Mouse (Mus musculus) midbrain, embryonic 14.5 days (tissue): ENCODE data around the gene Gstz1. TPM values are rescaled to one million over a fixed set of nuclear protein-coding genes. Genes with fewer than 3 reads are reported as not detected.

ENCODE experiments used
- ATAC-seq: fragments of 200-750 bp; cut with Nextera tagmentation; 2 replicates; pipeline ENCODE4 v1.8.0; 2017; ENCODE audit warnings: moderate number of reproducible peaks, moderate library complexity; ENCODE audit not compliant: low FRiP score, low TSS enrichment
- DNase-seq: peaks from one replicate; pipeline ENCODE4 v3.0.0-alpha.2; 2015
- H3K27ac ChIP-seq: fragments of 300-500 bp; sonication (generic); replicated peaks from 2 replicates; pipeline ENCODE4 v1.5.1; 2014; ENCODE audit warnings: mild to moderate bottlenecking, low read depth, low read length, moderate library complexity
- H3K27me3 ChIP-seq: fragments of 300-500 bp; sonication (generic); 2 replicates; pipeline ENCODE4 v1.6.1; 2014; ENCODE audit warnings: low read length, control low read depth, mixed read lengths; ENCODE audit not compliant: control insufficient read depth, insufficient read depth
- H3K36me3 ChIP-seq: fragments of 300-500 bp; sonication (generic); 2 replicates; pipeline ENCODE4 v1.6.1; 2014; ENCODE audit warnings: low read length, control low read depth; ENCODE audit not compliant: control insufficient read depth, insufficient read depth
- H3K4me1 ChIP-seq: fragments of 300-500 bp; sonication (generic); 2 replicates; pipeline ENCODE4 v1.6.1; 2014; ENCODE audit warnings: mild to moderate bottlenecking, antibody characterized with exemption, low read length, control low read depth; ENCODE audit not compliant: control insufficient read depth, insufficient read depth
- H3K4me2 ChIP-seq: fragments of 300-500 bp; sonication (generic); 2 replicates; pipeline ENCODE4 v1.6.1; 2014; ENCODE audit warnings: mild to moderate bottlenecking, low read length, moderate library complexity
- H3K4me3 ChIP-seq: fragments of 300-500 bp; sonication (generic); replicated peaks from 2 replicates; pipeline ENCODE4 v1.5.1; 2014; ENCODE audit warnings: low read depth, low read length
- H3K9ac ChIP-seq: fragments of 300-500 bp; sonication (generic); replicated peaks from 2 replicates; pipeline ENCODE4 v1.6.1; 2014; ENCODE audit warnings: mild to moderate bottlenecking, low read length, moderate library complexity
- H3K9me3 ChIP-seq: fragments of 300-500 bp; sonication (generic); 2 replicates; pipeline ENCODE4 v1.6.1; 2016; ENCODE audit warnings: low read length, control low read depth, mixed read lengths; ENCODE audit not compliant: control insufficient read depth
- WGBS: fragments of 180-500 bp; shearing (Covaris S2); extraction: QIAGEN DNeasy Blood & Tissue Kit; methylation state at CpG from one replicate; pipeline ENCODE4 v1.1.7; 2014; 5-methylcytosine and 5-hydroxymethylcytosine counted together
- polyA plus RNA-seq: library from polyadenylated mRNA; unstranded; fragments of >200 nt; fragmentation: Nextera tagmentation; extraction: Ambion mirVana; gene quantifications from 2 replicates; pipeline ENCODE4 v1.2.1, GENCODE M21; 2014

Gstz1 gene
- polyA plus RNA-seq, 1 experiment from 2014 or later = 29.9 TPM

DNA sequence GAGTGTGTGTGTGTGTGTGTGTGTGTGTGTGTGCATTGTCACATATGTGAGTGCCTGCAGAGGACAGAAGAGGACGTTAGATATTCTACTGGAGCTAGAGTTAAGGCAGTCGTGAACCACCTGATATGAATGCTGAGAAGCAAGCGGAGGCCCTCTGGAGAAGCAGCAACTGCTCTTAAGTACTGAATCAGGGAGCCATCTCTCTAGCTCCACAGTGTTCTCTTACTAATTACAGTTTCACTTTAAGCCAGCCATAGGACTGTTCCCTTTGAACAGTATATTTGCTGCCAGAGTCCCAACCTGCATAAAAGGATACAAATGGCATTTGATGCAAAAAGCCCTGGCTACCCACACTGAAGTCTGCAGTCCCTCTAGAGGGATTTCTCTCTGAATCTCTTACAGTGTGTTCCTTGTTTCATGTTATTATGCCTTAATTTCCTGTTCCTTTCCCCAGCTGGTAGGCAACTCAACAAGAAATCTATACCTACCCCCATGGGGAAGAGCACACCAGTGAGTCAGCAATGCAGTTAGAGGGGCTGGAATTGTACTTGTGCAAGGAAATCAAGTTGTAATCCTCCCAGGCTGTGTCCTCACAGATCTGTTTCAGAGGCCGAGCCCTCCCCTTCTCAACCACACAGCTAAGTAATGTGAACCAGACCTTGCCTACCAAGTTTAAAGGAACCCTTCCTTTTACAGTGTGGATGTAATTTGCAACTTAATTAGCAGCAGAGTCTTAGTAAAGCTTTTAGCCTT lies 28.4 kb downstream of the Gstz1 start:
- Histone ChIP-seq H3K9ac (no peak overlapping the region), H3K27ac (no peak overlapping the region), H3K36me3 (peaks cover 36% of the 10 kb centered on the region), H3K9me3 (no peaks in the 10 kb centered on the region), H3K27me3 (no peaks in the 10 kb centered on the region), H3K4me2 (no peak overlapping the region), H3K4me1 (no peaks in the 10 kb centered on the region), H3K4me3 (no peak overlapping the region)
- ATAC-seq (no peak), DNase-seq (no peak)
- WGBS = 83% methylated on average over 4 of the region's 4 CpGs

DNA sequence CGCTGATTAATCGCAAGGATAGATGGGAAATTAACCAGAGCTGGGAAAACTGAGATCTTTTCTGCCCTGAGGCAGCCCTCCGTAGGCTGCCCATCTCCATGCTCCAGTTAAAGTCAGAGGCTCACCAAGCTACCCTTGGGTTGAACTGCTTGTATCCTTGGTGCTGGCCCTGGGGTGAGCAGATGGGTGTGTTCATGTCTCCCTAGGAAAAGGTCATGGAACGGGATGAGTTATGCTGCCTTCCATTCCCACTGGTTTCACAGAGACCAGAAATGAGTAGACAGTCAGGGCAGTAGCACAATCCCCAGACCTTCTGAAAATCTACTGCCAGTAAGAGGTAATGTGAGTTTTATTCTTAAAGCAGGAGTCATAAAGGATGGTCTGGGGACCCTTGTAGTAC lies 30.7 kb downstream of the Gstz1 start:
- Histone ChIP-seq H3K27me3 (no peaks in the 10 kb centered on the region), H3K9ac (no peak overlapping the region), H3K4me1 (no peaks in the 10 kb centered on the region), H3K27ac (no peak overlapping the region), H3K4me2 (no peak overlapping the region), H3K36me3 (peaks cover 21% of the 10 kb centered on the region), H3K9me3 (no peaks in the 10 kb centered on the region), H3K4me3 (no peak overlapping the region)
- ATAC-seq = no peak
- no peak for DNase-seq
- over 99% methylated on average over 4 of the region's 4 CpGs for WGBS

DNA sequence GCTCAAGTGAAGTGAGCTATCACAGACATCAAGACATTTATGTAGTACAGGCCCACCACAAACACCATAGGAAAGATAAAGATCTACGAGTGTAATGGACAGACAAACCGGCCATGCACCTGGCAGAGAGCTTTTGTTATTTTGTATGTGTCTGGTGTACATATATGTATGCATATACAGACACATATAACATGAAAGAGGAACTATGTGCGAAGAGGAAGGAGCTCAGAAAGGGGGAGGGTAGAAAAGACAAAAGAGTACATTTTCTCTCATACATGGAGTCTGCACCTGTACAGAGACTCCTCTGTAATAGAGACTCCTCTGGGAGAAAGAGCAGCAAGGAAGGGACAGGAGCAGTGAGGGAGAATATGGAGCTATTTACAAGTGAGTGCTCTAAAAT lies 46.0 kb downstream of the Gstz1 start:
- Histone ChIP-seq H3K4me3 (no peak overlapping the region), H3K9me3 (no peaks in the 10 kb centered on the region), H3K36me3 (no peaks in the 10 kb centered on the region), H3K4me2 (no peak overlapping the region), H3K4me1 (no peaks in the 10 kb centered on the region), H3K27ac (no peak overlapping the region), H3K27me3 (no peaks in the 10 kb centered on the region), H3K9ac (no peak overlapping the region)
- WGBS = 91% methylated on average over 3 of the region's 3 CpGs
- ATAC-seq = no peak
- no peak for DNase-seq

DNA sequence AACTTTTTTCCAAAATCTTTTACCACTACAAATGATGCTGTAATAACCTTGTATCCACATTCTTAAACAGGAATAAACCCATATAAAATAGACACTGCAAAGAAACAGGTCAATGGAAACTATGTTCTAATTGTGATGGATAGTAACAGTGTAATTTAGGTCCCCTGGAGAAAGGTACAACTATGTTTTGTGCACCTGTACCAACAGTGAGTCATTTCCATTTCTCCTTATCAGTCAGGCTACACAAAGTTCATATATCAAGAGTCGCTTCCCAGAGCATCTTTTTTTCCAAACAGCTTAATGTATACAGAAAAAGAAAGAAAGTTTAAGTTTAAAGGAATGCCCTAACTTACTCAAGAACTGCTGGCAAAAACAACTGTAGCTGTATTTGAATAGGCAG lies 48.1 kb downstream of the Gstz1 start:
- Histone ChIP-seq H3K9ac (no peak overlapping the region), H3K4me3 (no peak overlapping the region), H3K4me2 (no peak overlapping the region), H3K27ac (no peak overlapping the region), H3K4me1 (peaks cover 9% of the 10 kb centered on the region; the same call in 1 of the 2 replicates), H3K27me3 (no peaks in the 10 kb centered on the region), H3K36me3 (no peaks in the 10 kb centered on the region), H3K9me3 (no peaks in the 10 kb centered on the region)
- DNase-seq (no peak), ATAC-seq (no peak)
- 89% methylated on average over 1 of the region's 1 CpGs for WGBS

DNA sequence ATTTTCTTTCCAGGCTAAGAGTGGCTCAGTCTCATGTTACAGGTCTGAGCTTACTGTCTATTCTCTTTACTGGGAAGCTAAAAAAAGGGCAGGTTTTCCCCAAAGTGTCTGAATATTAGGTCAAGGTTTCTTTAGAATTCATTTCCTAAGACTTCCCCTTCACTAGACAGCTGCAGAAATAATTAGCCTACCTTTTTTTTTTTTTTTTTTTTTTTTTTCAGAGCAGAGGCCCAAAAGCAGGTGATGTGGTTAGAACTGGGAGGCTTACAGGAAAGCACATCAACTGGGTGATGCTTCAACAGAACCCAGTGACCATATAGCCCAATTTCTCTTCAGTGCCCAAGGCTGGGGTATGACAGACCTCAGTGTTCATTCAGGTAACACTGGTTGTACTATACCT lies 49.3 kb downstream of the Gstz1 start:
- no peak overlapping the region for H3K4me2 ChIP-seq
- DNase-seq = no peak
- no peak for ATAC-seq
- H3K27me3 ChIP-seq = no peaks in the 10 kb centered on the region
- no peak overlapping the region for H3K4me3 ChIP-seq
- H3K4me1 ChIP-seq = peaks cover 9% of the 10 kb centered on the region
- no peak overlapping the region for H3K27ac ChIP-seq
- H3K9me3 ChIP-seq = no peaks in the 10 kb centered on the region
- H3K36me3 ChIP-seq = no peaks in the 10 kb centered on the region
- H3K9ac ChIP-seq = no peak overlapping the region

DNA sequence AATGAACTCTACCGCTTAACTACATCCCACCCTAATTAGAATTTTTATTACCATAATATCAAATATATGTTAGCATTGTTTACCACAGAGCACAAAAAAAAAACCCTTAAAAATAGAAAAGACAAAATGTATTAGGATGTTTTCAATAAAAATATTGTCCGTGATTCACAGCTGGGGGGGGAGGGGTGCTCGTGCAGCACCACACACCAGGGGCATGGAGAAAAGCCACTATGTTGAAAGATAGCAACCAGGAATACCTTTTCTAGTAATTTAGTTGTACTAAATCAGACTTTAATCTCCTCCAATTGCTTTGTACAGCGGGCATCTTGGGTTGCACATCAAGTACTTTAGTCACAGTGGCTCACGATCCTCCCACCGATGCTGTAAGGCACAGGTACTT lies 51.8 kb downstream of the Gstz1 start:
- H3K36me3 ChIP-seq = no peaks in the 10 kb centered on the region
- peak overlapping the region; percentile 80 for H3K4me2 ChIP-seq
- no peaks in the 10 kb centered on the region for H3K27me3 ChIP-seq
- peak overlapping the region; percentile 93 for H3K9ac ChIP-seq
- no peak for DNase-seq
- H3K27ac ChIP-seq = no peak overlapping the region
- ATAC-seq = no peak
- WGBS = 42% methylated on average over 6 of the region's 6 CpGs
- peaks cover 9% of the 10 kb centered on the region for H3K4me1 ChIP-seq
- peak overlapping the region; percentile 85 for H3K4me3 ChIP-seq
- H3K9me3 ChIP-seq = no peaks in the 10 kb centered on the region

DNA sequence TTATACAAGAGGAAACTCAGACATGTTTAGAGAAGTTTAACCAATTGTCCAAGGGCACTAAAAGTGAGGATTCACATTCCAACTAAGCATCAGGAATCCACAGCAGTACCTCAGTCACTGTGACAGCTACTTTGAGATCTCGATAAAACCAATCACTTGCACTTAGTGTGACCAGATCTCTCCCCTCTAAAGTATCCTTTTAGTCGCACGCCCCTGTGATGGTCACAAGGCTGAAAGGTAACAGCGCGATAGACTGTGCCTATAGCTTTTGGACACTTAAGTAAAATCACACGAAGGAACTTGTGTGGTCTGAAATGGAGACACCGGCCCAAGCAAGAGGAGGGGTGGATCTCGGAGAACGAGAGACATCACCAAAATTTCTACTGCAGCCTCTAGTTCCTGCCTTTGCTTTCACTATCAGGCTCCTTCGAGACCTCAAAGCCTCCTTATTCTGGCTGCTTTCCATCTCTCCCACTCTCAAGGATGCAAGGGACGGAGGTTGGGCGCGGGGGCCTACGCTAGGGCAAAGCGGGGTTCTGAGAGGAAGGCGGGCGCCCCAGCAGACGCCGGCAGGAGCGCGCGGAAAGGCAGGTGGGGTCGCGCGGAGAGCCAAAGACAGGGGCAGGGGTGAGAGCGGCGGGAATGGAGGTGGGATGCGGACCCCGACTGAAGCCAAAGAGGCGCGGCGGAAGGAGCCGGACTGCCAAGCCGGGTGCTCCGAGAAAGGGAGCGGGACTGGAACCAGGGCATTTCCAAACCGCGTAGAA lies 52.4 kb downstream of the Gstz1 start, which contains the start of gene Samd15:
Gene Samd15 (plus strand): TSS at position 518 of the 767 bp plus-strand sequence.
- peak within 1 kb of the TSS; percentile 80 for H3K4me2 ChIP-seq
- ATAC-seq (peak; percentile 56), DNase-seq (peak; percentile 72)
- peak within 1 kb of the TSS; percentile 93 for H3K27ac ChIP-seq
- H3K4me1 ChIP-seq = peaks cover 9% of the 10 kb centered on the region
- no peaks in the 10 kb centered on the region for H3K27me3 ChIP-seq
- H3K9me3 ChIP-seq = no peaks in the 10 kb centered on the region
- H3K36me3 ChIP-seq = no peaks in the 10 kb centered on the region
- H3K9ac ChIP-seq = peak within 1 kb of the TSS; percentile 93
- 1% methylated on average over 37 of the region's 38 CpGs for WGBS
- peak within 1 kb of the TSS; percentile 85 for H3K4me3 ChIP-seq

DNA sequence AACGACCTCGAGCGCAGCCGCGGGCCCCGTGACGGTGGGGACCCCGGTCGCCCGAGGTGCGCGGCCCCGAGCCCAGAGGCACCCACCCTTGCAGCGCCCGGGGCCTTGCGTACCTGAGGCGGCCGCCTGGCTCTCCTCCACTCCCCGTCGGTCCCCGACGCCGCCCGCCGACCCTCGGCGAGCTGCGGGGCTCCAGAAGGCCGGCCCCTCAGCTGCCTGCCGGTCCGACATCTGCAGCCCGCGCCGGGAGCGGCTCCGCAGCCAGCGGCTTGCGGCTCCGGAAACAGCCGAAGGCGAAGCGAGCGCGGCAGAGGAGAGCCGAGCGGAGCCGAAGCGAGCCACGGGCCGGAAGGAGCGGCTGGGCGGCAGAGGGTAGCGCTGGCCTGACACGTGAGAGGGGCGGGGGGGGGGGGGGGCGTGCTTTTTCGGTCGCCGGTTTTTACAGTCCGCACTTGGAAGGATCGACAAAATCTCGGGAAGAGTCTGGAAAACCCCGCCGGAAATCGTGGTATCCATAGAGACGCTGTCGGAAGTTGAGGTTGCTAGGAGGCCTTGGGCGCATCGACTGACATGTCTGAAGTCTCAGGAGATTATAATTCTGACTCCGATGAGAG lies 53.1 kb downstream of the Gstz1 start, which contains the start of gene Tmed8:
Gene Tmed8 (minus strand): TSS at position 482 of the 614 bp plus-strand sequence.
- H3K27me3 ChIP-seq = no peaks in the 10 kb centered on the region
- DNase-seq (peak; percentile 93), ATAC-seq (peak; percentile 94)
- peak within 1 kb of the TSS; percentile 93 for H3K27ac ChIP-seq
- H3K4me2 ChIP-seq = peak within 1 kb of the TSS; percentile 80
- H3K9me3 ChIP-seq = no peaks in the 10 kb centered on the region
- H3K4me1 ChIP-seq = peaks cover 9% of the 10 kb centered on the region
- peak within 1 kb of the TSS; percentile 85 for H3K4me3 ChIP-seq
- peak within 1 kb of the TSS; percentile 93 for H3K9ac ChIP-seq
- no peaks in the 10 kb centered on the region for H3K36me3 ChIP-seq
- under 1% methylated on average over 66 of the region's 70 CpGs for WGBS
